Mouse (Mus musculus) brain, embryonic 14.5 days (tissue): ENCODE data around the gene Zdhhc8.

Source experiments
- CTCF ChIP-seq: fragments of 200-500 bp; IDR thresholded peaks from 2 replicates; pipeline ENCODE4 v1.5.1; 2012; ENCODE audit warnings: inconsistent platforms, mild to moderate bottlenecking, moderate library complexity, borderline replicate concordance; ENCODE audit not compliant: insufficient read depth, insufficient read length; ENCODE audit errors: extremely low read depth
- POLR2A ChIP-seq: fragments of 200-500 bp; IDR thresholded peaks from 2 replicates; pipeline ENCODE4 v1.6.1; 2012; ENCODE audit warnings: mild to moderate bottlenecking, inconsistent platforms, borderline replicate concordance; ENCODE audit not compliant: poor library complexity, insufficient read depth, insufficient read length, severe bottlenecking; ENCODE audit errors: extremely low read depth

DNA sequence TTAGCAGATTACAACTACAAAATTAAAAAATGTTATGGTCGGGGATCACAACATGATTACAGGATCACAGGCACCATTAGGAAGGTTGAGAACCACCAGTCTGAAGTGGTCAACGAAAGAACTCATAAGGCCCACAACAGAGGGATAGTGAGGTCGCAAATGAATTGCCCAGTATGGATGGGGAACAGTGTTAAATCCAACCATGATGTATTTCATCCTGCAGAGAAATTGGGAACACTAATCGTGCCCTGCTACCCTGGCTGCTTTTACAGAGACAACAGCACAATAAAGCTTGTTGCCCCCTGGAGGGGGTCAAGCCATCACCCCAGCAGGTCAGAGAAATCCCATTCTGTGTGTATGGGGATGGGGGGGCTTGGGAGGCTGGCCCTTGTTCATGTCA, 15.3 kb upstream of the Zdhhc8 start:
- no peak for TF ChIP-seq CTCF
- no peak for TF ChIP-seq POLR2A
